Mouse (Mus musculus) small intestine, adult 2 months (tissue): ENCODE data around the gene Pip4k2a. TPM values are rescaled to one million over a fixed set of nuclear protein-coding genes. Genes with fewer than 3 reads are reported as not detected.

Source experiments
- H3K27ac ChIP-seq: fragments of 200-500 bp; 2 replicates; pipeline ENCODE4 v1.5.1; 2012; ENCODE audit warnings: low read depth, low read length, control low read depth, inconsistent platforms; ENCODE audit not compliant: insufficient read depth
- H3K27me3 ChIP-seq: fragments of 200-500 bp; 2 replicates; pipeline ENCODE4 v1.6.1; 2012; ENCODE audit warnings: mild to moderate bottlenecking, moderate library complexity, low read length, inconsistent platforms; ENCODE audit not compliant: control insufficient read depth, insufficient read depth
- H3K36me3 ChIP-seq: fragments of 200-500 bp; 2 replicates; pipeline ENCODE4 v1.6.1; 2012; ENCODE audit warnings: mild to moderate bottlenecking, low read length, control low read depth, inconsistent platforms; ENCODE audit not compliant: control insufficient read depth, insufficient read depth
- H3K4me1 ChIP-seq: fragments of 200-500 bp; 2 replicates; pipeline ENCODE4 v1.6.1; 2012; ENCODE audit warnings: low read length, inconsistent platforms, mixed read lengths; ENCODE audit not compliant: control insufficient read depth, insufficient read depth, insufficient read length
- H3K4me3 ChIP-seq: fragments of 200-500 bp; 2 replicates; pipeline ENCODE4 v1.5.1; 2012; ENCODE audit warnings: low read depth, mild to moderate bottlenecking, control low read depth, inconsistent platforms, low read length, moderate library complexity
- CTCF ChIP-seq: fragments of 200-500 bp; IDR thresholded peaks from 2 replicates; pipeline ENCODE4 v1.5.1; 2012; ENCODE audit warnings: low read depth, mild to moderate bottlenecking, control low read depth, inconsistent platforms, low read length, moderate library complexity, mixed read lengths; ENCODE audit not compliant: insufficient replicate concordance, insufficient read length; ENCODE audit errors: extremely low read depth
- POLR2A ChIP-seq: fragments of 200-500 bp; IDR thresholded peaks from 2 replicates; pipeline ENCODE4 v1.6.1; 2012; ENCODE audit warnings: low read depth, mild to moderate bottlenecking, control low read depth, inconsistent platforms, low read length, moderate library complexity
- WGBS: fragments of 180-500 bp; shearing (Covaris S2); methylation state at CpG from one replicate; pipeline ENCODE4 v1.1.7; 2018; 5-methylcytosine and 5-hydroxymethylcytosine counted together
- polyA plus RNA-seq: library from polyadenylated mRNA; depleted of rRNA; stranded (reverse); fragments of >200 nt; gene quantifications from 2 replicates; pipeline ENCODE4 v1.2.3, GENCODE M21; 2012

Pip4k2a gene
- polyA plus RNA-seq, 1 experiment: 2.2 TPM

DNA sequence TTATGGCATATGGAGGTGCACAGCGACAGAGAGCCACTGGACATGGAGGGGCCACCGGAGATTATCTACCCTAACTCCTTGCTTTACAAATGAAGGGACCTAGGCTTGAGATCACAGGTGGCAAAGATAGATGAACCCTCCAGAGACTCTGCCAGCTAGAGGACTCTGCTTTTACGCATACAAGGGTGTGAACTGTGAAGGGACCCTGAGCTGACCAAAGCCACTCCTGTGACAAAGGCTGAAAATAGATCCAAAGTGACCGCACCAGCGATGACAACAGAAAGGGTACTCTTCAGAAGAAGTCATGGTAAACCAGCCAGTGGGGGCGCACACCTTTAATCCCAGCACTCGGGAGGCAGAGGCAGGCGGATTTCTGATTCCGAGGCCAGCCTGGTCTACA lies 63.8 kb downstream of the Pip4k2a start:
- Histone ChIP-seq H3K27ac (no peak overlapping the region), H3K4me3 (no peak overlapping the region), H3K4me1 (peaks cover 5% of the 10 kb centered on the region), H3K36me3 (no peaks in the 10 kb centered on the region), H3K27me3 (no peaks in the 10 kb centered on the region)
- WGBS: 93% methylated on average over 9 of the region's 9 CpGs
- no peak for TF ChIP-seq POLR2A

DNA sequence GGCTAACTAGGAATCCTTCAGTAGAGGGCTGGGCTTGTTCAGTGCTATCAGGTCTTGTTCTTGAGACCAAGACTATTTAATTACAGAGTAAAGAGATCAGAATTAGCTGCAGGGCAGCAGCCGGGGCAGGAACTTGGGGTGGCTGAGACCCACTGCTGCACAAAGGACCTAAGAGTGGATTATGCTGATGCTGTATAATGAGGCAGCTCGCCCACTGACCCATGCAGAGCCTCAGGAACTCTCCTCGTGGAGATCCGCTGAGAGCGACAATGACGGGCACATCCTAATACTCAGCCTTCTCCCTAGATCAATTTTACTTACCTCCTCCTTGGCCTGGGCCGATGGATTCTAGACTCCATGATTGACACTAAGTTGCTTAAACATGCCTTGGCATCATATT lies 64.5 kb downstream of the Pip4k2a start:
- H3K4me1 ChIP-seq: peaks cover 5% of the 10 kb centered on the region
- TF ChIP-seq CTCF (no peak), POLR2A (no peak)
- H3K36me3 ChIP-seq: no peaks in the 10 kb centered on the region
- H3K27ac ChIP-seq: no peak overlapping the region
- no peak overlapping the region for H3K4me3 ChIP-seq
- WGBS: 69% methylated on average over 7 of the region's 7 CpGs
- no peaks in the 10 kb centered on the region for H3K27me3 ChIP-seq

DNA sequence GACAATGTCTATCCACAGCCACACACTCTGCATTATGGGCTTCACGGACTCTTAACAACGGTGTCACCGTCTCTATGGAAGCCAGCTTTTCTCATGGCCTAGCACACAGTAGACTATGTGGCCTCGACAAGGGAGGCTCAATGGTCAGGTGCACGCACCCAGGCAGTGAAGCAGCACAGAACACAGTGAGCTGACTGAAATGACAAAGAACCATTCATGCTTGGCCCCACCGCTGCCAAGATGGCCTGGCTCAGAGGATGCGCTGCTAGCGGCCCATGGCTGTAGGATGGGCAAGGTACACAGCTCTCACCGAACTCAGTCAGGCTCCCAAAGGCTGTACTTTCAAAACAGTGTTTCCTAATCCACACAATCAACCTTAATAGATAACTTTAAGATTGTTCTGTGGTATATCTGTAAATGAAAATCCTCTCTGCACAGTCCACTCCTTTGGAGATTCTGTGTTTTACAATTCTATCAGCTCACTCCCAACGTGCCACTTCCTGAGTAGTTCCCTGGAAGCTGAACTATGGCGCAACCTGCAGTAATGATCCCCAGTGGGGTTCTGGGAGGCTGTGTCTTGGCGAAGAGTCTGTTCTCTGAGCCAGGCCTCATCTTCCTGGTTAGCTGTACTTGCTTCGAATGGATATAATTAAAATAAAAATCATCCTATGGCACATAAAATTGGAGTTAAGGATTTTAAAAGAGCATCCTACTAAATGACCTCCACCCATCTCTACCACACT lies 67.4 kb downstream of the Pip4k2a start:
- WGBS: 83% methylated on average over 13 of the region's 13 CpGs
- Histone ChIP-seq H3K27ac (no peak overlapping the region), H3K27me3 (no peaks in the 10 kb centered on the region), H3K4me1 (no peaks in the 10 kb centered on the region), H3K4me3 (no peak overlapping the region), H3K36me3 (no peaks in the 10 kb centered on the region)
- TF ChIP-seq POLR2A (no peak), CTCF (no peak)

DNA sequence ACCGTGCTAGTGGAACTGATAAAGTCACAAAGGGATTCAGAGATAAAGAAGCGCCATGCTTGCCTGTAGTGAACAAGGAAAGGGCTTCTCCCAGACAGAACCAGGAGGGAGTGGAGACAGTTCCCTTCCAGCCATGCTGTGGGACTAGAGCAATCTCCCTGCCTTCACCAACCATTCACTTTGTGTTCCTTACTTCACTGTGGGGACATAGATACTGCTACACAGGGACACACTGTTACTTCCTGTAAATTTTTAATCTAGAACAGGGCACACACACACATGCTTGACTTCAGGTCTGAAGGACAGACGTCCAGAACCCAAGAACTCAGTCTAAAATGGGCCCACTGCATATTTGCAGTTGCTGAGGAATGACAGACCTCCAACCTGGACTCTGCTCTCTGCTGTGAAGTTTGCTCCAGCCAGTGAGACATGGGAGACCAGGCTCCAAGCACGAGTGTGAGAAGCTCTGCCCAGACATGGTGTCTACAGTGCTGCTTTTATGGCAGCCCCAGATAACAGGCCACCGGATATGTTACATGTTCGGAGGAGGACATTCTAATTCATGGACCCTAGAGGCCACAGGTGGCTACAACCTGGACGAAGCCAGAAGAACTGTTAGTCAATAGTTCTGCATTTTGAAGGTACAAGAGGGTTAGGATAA lies 69.2 kb downstream of the Pip4k2a start:
- whole genome bisulfite sequencing: 51% methylated on average over 7 of the region's 7 CpGs

DNA sequence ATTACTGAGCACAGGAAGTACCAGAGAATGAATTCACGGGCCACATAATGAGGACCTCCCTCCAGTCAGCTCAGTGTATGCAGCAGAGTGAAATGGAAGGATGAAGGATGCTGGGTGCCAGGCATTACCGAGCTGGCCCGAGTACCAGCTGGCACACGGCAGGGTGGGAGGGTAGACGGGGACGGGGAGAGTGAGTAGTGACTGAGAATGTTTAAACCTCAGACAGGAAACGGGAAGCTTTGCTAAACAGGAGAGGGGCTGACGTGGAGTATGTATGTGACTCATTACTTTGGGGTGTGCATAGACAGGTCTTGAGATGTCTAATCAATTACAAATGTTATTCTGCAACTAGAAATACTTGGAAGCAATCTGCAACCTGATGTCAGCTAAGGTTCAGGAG lies 69.7 kb downstream of the Pip4k2a start:
- no peaks in the 10 kb centered on the region for H3K4me1 ChIP-seq
- no peaks in the 10 kb centered on the region for H3K27me3 ChIP-seq
- TF ChIP-seq CTCF (no peak), POLR2A (no peak)
- no peaks in the 10 kb centered on the region for H3K36me3 ChIP-seq
- 75% methylated on average over 8 of the region's 8 CpGs for WGBS
- no peak overlapping the region for H3K4me3 ChIP-seq
- no peak overlapping the region for H3K27ac ChIP-seq

More for the DNA sequence above, 69.2 kb downstream of the Pip4k2a start:
- no peaks in the 10 kb centered on the region for H3K27me3 ChIP-seq
- H3K36me3 ChIP-seq: no peaks in the 10 kb centered on the region
- no peak overlapping the region for H3K4me3 ChIP-seq
- no peaks in the 10 kb centered on the region for H3K4me1 ChIP-seq
- H3K27ac ChIP-seq: no peak overlapping the region
- TF ChIP-seq CTCF (no peak), POLR2A (no peak)

GRCm38 (mm10) chr2:18923806-18924595 lies 73.9 kb downstream of the Pip4k2a start:
- Histone ChIP-seq H3K36me3 (no peaks in the 10 kb centered on the region), H3K4me1 (no peaks in the 10 kb centered on the region), H3K27ac (no peak overlapping the region), H3K27me3 (no peaks in the 10 kb centered on the region), H3K4me3 (no peak overlapping the region)
- 56% methylated on average over 17 of the region's 17 CpGs for WGBS
- TF ChIP-seq POLR2A (no peak), CTCF (no peak)

GRCm38 (mm10) chr2:18923098-18923649 lies 74.8 kb downstream of the Pip4k2a start:
- Histone ChIP-seq H3K27ac (no peak overlapping the region), H3K4me1 (no peaks in the 10 kb centered on the region), H3K36me3 (no peaks in the 10 kb centered on the region), H3K4me3 (no peak overlapping the region), H3K27me3 (no peaks in the 10 kb centered on the region)
- TF ChIP-seq POLR2A: no peak
- no peak for TF ChIP-seq CTCF
- 72% methylated on average over 9 of the region's 9 CpGs for WGBS
